Mouse (Mus musculus) embryonic facial prominence, embryonic 12.5 days (tissue): ENCODE measurements around the gene Nkiras2. TPM values are rescaled to one million over a fixed set of nuclear protein-coding genes. Genes with fewer than 3 reads are reported as not detected.

Experiments
- polyA plus RNA-seq: library from polyadenylated mRNA; unstranded; fragments of >200 nt; fragmentation: Nextera tagmentation; extraction: Ambion mirVana; gene quantifications from 2 replicates; pipeline ENCODE4 v1.2.1, GENCODE M21; 2016

Nkiras2 gene
- polyA plus RNA-seq, 1 experiment from 2014 or later, result 83.7 TPM

Other genes starting within 250 kb of the Nkiras2 start
- gene Jup, start 221.5 kb upstream of the Nkiras2 start, polyA plus RNA-seq, result 70.6 and 74.0 TPM in 2 replicates
- gene P3h4, start 204.4 kb upstream of the Nkiras2 start, polyA plus RNA-seq, result 51.4 and 55.3 TPM in 2 replicates
- 109 and 113 TPM in 2 replicates for gene Fkbp10, start 203.5 kb upstream of the Nkiras2 start, polyA plus RNA-seq
- 165 and 173 TPM in 2 replicates for gene Nt5c3b, start 177.4 kb upstream of the Nkiras2 start, polyA plus RNA-seq
- 1.3 TPM in 2 replicates for gene Klhl10, start 177.3 kb upstream of the Nkiras2 start, polyA plus RNA-seq
- gene Klhl11, start 146.5 kb upstream of the Nkiras2 start, polyA plus RNA-seq, result 12.7 and 13.4 TPM in 2 replicates
- 201 and 203 TPM in 2 replicates for gene Acly, start 91.2 kb upstream of the Nkiras2 start, polyA plus RNA-seq
- gene Ttc25, start 73.6 kb upstream of the Nkiras2 start, polyA plus RNA-seq, result 0.73 and 1.8 TPM in 2 replicates
- 36.2 and 37.2 TPM in 2 replicates for gene Cnp, start 44.3 kb upstream of the Nkiras2 start, polyA plus RNA-seq
- gene Dnajc7, start 924 bp downstream of the Nkiras2 start, polyA plus RNA-seq, result 280 and 292 TPM in 2 replicates
- 1.5 and 2.6 TPM in 2 replicates for gene Zfp385c, start 73.2 kb downstream of the Nkiras2 start, polyA plus RNA-seq
- gene Dhx58, start 85.0 kb downstream of the Nkiras2 start, polyA plus RNA-seq, result 2.6 and 3.3 TPM in 2 replicates
- 71.2 and 72.4 TPM in 2 replicates for gene Kat2a, start 93.2 kb downstream of the Nkiras2 start, polyA plus RNA-seq
- gene Hspb9, start 94.6 kb downstream of the Nkiras2 start, polyA plus RNA-seq, result 0.33 TPM in 1 of 2 replicates, not detected in the other
- 18.9 and 26.1 TPM in 2 replicates for gene Rab5c, start 119.0 kb downstream of the Nkiras2 start, polyA plus RNA-seq
- gene Kcnh4, start 140.7 kb downstream of the Nkiras2 start, polyA plus RNA-seq, result 0.46 and 0.55 TPM in 2 replicates
- gene Hcrt, start 143.7 kb downstream of the Nkiras2 start, polyA plus RNA-seq, result not detected in 2 replicates
- 5.9 and 6.3 TPM in 2 replicates for gene Ghdc, start 151.7 kb downstream of the Nkiras2 start, polyA plus RNA-seq
- 22.7 TPM in 2 replicates for gene Stat5b, start 231.5 kb downstream of the Nkiras2 start, polyA plus RNA-seq
- 4.4 and 5.5 TPM in 2 replicates for gene Stat5a, start 240.1 kb downstream of the Nkiras2 start, polyA plus RNA-seq